Mouse (Mus musculus): ENCODE data around the gene Il13ra1. TPM values are rescaled to one million over a fixed set of nuclear protein-coding genes. Genes with fewer than 3 reads are reported as not detected.
A peak's percentile ranks its signal among the peaks of the same experiment; 100 is the strongest.

The Il13ra1 gene
- polyA plus RNA-seq (2015; fragmentation: Nextera tagmentation; extraction: Ambion mirVana) = 5.8 and 6.4 TPM in 2 replicates

- no peaks in the 10 kb centered on the region for H3K36me3 ChIP-seq (ENCODE audit: control insufficient read depth, insufficient read depth)
- peak within 1 kb of the TSS; percentile 48 for H3K4me2 ChIP-seq (ENCODE audit: low read depth, low read length)
- peak; percentile 47; the same call in 1 of the 2 replicates for ATAC-seq (ENCODE audit: low read depth)
- no peak within 1 kb of the TSS for H3K27ac ChIP-seq (ENCODE audit: low read length)
- peak within 1 kb of the TSS; percentile 49 for H3K4me3 ChIP-seq (ENCODE audit: low read depth, low read length)
- peaks cover 3% of the 10 kb centered on the region; the same call in 1 of the 2 replicates for H3K27me3 ChIP-seq (ENCODE audit: control insufficient read depth, insufficient read depth, low read depth, low read length)
- WGBS (ENCODE audit: insufficient replicate concordance) = 20% methylated on average over 46 of the region's 51 CpGs
- H3K4me1 ChIP-seq (ENCODE audit: control insufficient read depth, low read depth, low read length) = no peaks in the 10 kb centered on the region
- peak within 1 kb of the TSS; percentile 31; the same call in 1 of the 2 replicates for H3K9ac ChIP-seq (ENCODE audit: low read depth, low read length)
- no peaks in the 10 kb centered on the region for H3K9me3 ChIP-seq (replicated peaks; ENCODE audit: control insufficient read depth, low read length)
These were observed at the start of gene Il13ra1 for GRCm38 (mm10) chrX:36111622-36112421. Gene Il13ra1, plus strand, starts transcription at chrX:36112110.

- Histone ChIP-seq H3K4me1 (ENCODE audit: control insufficient read depth, low read depth, low read length) (no peaks in the 10 kb centered on the region), H3K27me3 (ENCODE audit: control insufficient read depth, insufficient read depth, low read depth, low read length) (no peaks in the 10 kb centered on the region), H3K27ac (ENCODE audit: low read length) (no peak overlapping the region), H3K9ac (ENCODE audit: low read depth, low read length) (no peak overlapping the region), H3K4me3 (ENCODE audit: low read depth, low read length) (no peak overlapping the region), H3K36me3 (ENCODE audit: control insufficient read depth, insufficient read depth) (no peaks in the 10 kb centered on the region), H3K4me2 (ENCODE audit: low read depth, low read length) (no peak overlapping the region), H3K9me3 (replicated peaks; ENCODE audit: control insufficient read depth, low read length) (no peaks in the 10 kb centered on the region)
- ATAC-seq (ENCODE audit: low read depth) = no peak
- 56% methylated on average over 2 of the region's 2 CpGs for WGBS (ENCODE audit: insufficient replicate concordance)
These were observed 37.9 kb upstream of the Il13ra1 start for GRCm38 (mm10) chrX:36073997-36074396.

GRCm38 (mm10) chrX:36077164-36077563, 34.7 kb upstream of the Il13ra1 start:
- 45% methylated on average over 4 of the region's 4 CpGs for WGBS (ENCODE audit: insufficient replicate concordance)
- Histone ChIP-seq H3K4me1 (ENCODE audit: control insufficient read depth, low read depth, low read length) (no peaks in the 10 kb centered on the region), H3K27me3 (ENCODE audit: control insufficient read depth, insufficient read depth, low read depth, low read length) (no peaks in the 10 kb centered on the region), H3K4me2 (ENCODE audit: low read depth, low read length) (no peak overlapping the region), H3K27ac (ENCODE audit: low read length) (no peak overlapping the region), H3K9ac (ENCODE audit: low read depth, low read length) (no peak overlapping the region), H3K9me3 (replicated peaks; ENCODE audit: control insufficient read depth, low read length) (no peaks in the 10 kb centered on the region), H3K36me3 (ENCODE audit: control insufficient read depth, insufficient read depth) (no peaks in the 10 kb centered on the region), H3K4me3 (ENCODE audit: low read depth, low read length) (no peak overlapping the region)
- ATAC-seq (ENCODE audit: low read depth) = no peak

GRCm38 (mm10) chrX:36082917-36083316, 29.0 kb upstream of the Il13ra1 start:
- no peak overlapping the region for H3K4me2 ChIP-seq (ENCODE audit: low read depth, low read length)
- H3K9me3 ChIP-seq (replicated peaks; ENCODE audit: control insufficient read depth, low read length) = no peaks in the 10 kb centered on the region
- no peak overlapping the region for H3K27ac ChIP-seq (ENCODE audit: low read length)
- ATAC-seq (ENCODE audit: low read depth) = peak; percentile 45; the same call in 1 of the 2 replicates
- no peak overlapping the region for H3K9ac ChIP-seq (ENCODE audit: low read depth, low read length)
- no peaks in the 10 kb centered on the region for H3K4me1 ChIP-seq (ENCODE audit: control insufficient read depth, low read depth, low read length)
- no peaks in the 10 kb centered on the region for H3K36me3 ChIP-seq (ENCODE audit: control insufficient read depth, insufficient read depth)
- no peaks in the 10 kb centered on the region for H3K27me3 ChIP-seq (ENCODE audit: control insufficient read depth, insufficient read depth, low read depth, low read length)
- 38% methylated on average over 1 of the region's 1 CpGs for WGBS (ENCODE audit: insufficient replicate concordance)
- no peak overlapping the region for H3K4me3 ChIP-seq (ENCODE audit: low read depth, low read length)

GRCm38 (mm10) chrX:36088464-36089256, 23.2 kb upstream of the Il13ra1 start:
- no peak overlapping the region for H3K4me3 ChIP-seq (ENCODE audit: low read depth, low read length)
- H3K9me3 ChIP-seq (replicated peaks; ENCODE audit: control insufficient read depth, low read length) = no peaks in the 10 kb centered on the region
- no peak overlapping the region for H3K27ac ChIP-seq (ENCODE audit: low read length)
- no peak overlapping the region for H3K9ac ChIP-seq (ENCODE audit: low read depth, low read length)
- no peak overlapping the region for H3K4me2 ChIP-seq (ENCODE audit: low read depth, low read length)
- no peaks in the 10 kb centered on the region for H3K36me3 ChIP-seq (ENCODE audit: control insufficient read depth, insufficient read depth)
- WGBS (ENCODE audit: insufficient replicate concordance) = 58% methylated on average over 6 of the region's 6 CpGs
- H3K27me3 ChIP-seq (ENCODE audit: control insufficient read depth, insufficient read depth, low read depth, low read length) = no peaks in the 10 kb centered on the region
- no peak for ATAC-seq (ENCODE audit: low read depth)
- H3K4me1 ChIP-seq (ENCODE audit: control insufficient read depth, low read depth, low read length) = no peaks in the 10 kb centered on the region

- Histone ChIP-seq H3K4me3 (ENCODE audit: low read depth, low read length) (no peak overlapping the region), H3K27me3 (ENCODE audit: control insufficient read depth, insufficient read depth, low read depth, low read length) (no peaks in the 10 kb centered on the region), H3K9me3 (replicated peaks; ENCODE audit: control insufficient read depth, low read length) (no peaks in the 10 kb centered on the region), H3K27ac (ENCODE audit: low read length) (peak overlapping the region; percentile 53), H3K4me2 (ENCODE audit: low read depth, low read length) (no peak overlapping the region), H3K9ac (ENCODE audit: low read depth, low read length) (no peak overlapping the region), H3K4me1 (ENCODE audit: control insufficient read depth, low read depth, low read length) (no peaks in the 10 kb centered on the region), H3K36me3 (ENCODE audit: control insufficient read depth, insufficient read depth) (no peaks in the 10 kb centered on the region)
- ATAC-seq (ENCODE audit: low read depth) = no peak
- 59% methylated on average over 1 of the region's 1 CpGs for WGBS (ENCODE audit: insufficient replicate concordance)
These were observed 11.0 kb upstream of the Il13ra1 start for GRCm38 (mm10) chrX:36100883-36101282.

GRCm38 (mm10) chrX:36101318-36101717, 10.6 kb upstream of the Il13ra1 start:
- H3K27me3 ChIP-seq (ENCODE audit: control insufficient read depth, insufficient read depth, low read depth, low read length) = no peaks in the 10 kb centered on the region
- no peak overlapping the region for H3K9ac ChIP-seq (ENCODE audit: low read depth, low read length)
- no peaks in the 10 kb centered on the region for H3K36me3 ChIP-seq (ENCODE audit: control insufficient read depth, insufficient read depth)
- ATAC-seq (ENCODE audit: low read depth) = no peak
- no peaks in the 10 kb centered on the region for H3K4me1 ChIP-seq (ENCODE audit: control insufficient read depth, low read depth, low read length)
- H3K4me2 ChIP-seq (ENCODE audit: low read depth, low read length) = no peak overlapping the region
- H3K4me3 ChIP-seq (ENCODE audit: low read depth, low read length) = no peak overlapping the region
- WGBS (ENCODE audit: insufficient replicate concordance) = 36% methylated on average over 3 of the region's 3 CpGs
- no peaks in the 10 kb centered on the region for H3K9me3 ChIP-seq (replicated peaks; ENCODE audit: control insufficient read depth, low read length)
- H3K27ac ChIP-seq (ENCODE audit: low read length) = peak overlapping the region; percentile 53

- H3K36me3 ChIP-seq (ENCODE audit: control insufficient read depth, insufficient read depth) = no peaks in the 10 kb centered on the region
- ATAC-seq (ENCODE audit: low read depth) = no peak
- H3K4me2 ChIP-seq (ENCODE audit: low read depth, low read length) = no peak overlapping the region
- H3K9me3 ChIP-seq (replicated peaks; ENCODE audit: control insufficient read depth, low read length) = no peaks in the 10 kb centered on the region
- no peak overlapping the region for H3K9ac ChIP-seq (ENCODE audit: low read depth, low read length)
- no peak overlapping the region for H3K4me3 ChIP-seq (ENCODE audit: low read depth, low read length)
- H3K27me3 ChIP-seq (ENCODE audit: control insufficient read depth, insufficient read depth, low read depth, low read length) = peaks cover 3% of the 10 kb centered on the region; the same call in 1 of the 2 replicates
- no peak overlapping the region for H3K27ac ChIP-seq (ENCODE audit: low read length)
- H3K4me1 ChIP-seq (ENCODE audit: control insufficient read depth, low read depth, low read length) = no peaks in the 10 kb centered on the region
- 27% methylated on average over 3 of the region's 3 CpGs for WGBS (ENCODE audit: insufficient replicate concordance)
These were observed 3.3 kb upstream of the Il13ra1 start for GRCm38 (mm10) chrX:36108601-36109000.

GRCm38 (mm10) chrX:36112422-36112750, 476 bp downstream of the Il13ra1 start:
- no peaks in the 10 kb centered on the region for H3K9me3 ChIP-seq (replicated peaks; ENCODE audit: control insufficient read depth, low read length)
- peaks cover 3% of the 10 kb centered on the region; the same call in 1 of the 2 replicates for H3K27me3 ChIP-seq (ENCODE audit: control insufficient read depth, insufficient read depth, low read depth, low read length)
- H3K4me2 ChIP-seq (ENCODE audit: low read depth, low read length) = 0 out of 2 replicates have a peak overlapping the region, but pooled peaks have one; percentile 48
- ATAC-seq (ENCODE audit: low read depth) = no peak
- no peak overlapping the region; the same call in 1 of the 2 replicates for H3K9ac ChIP-seq (ENCODE audit: low read depth, low read length)
- H3K27ac ChIP-seq (ENCODE audit: low read length) = no peak overlapping the region
- H3K4me3 ChIP-seq (ENCODE audit: low read depth, low read length) = peak overlapping the region; percentile 49
- 22% methylated on average over 9 of the region's 9 CpGs for WGBS (ENCODE audit: insufficient replicate concordance)
- no peaks in the 10 kb centered on the region for H3K36me3 ChIP-seq (ENCODE audit: control insufficient read depth, insufficient read depth)
- no peaks in the 10 kb centered on the region for H3K4me1 ChIP-seq (ENCODE audit: control insufficient read depth, low read depth, low read length)

All from liver, embryonic 16.5 days (tissue).